Mouse (Mus musculus) kidney, adult 2 months (tissue): ENCODE results near the gene Kif3c.

Experiments used
- CTCF ChIP-seq: fragments of 200-500 bp; conservative IDR thresholded peaks from 2 replicates; pipeline ENCODE4 v1.5.1; 2011; ENCODE audit warnings: low read depth, mild to moderate bottlenecking, control low read depth, low read length, moderate library complexity, mixed read lengths; ENCODE audit not compliant: insufficient read depth, insufficient read length
- POLR2A ChIP-seq: fragments of 200-500 bp; IDR thresholded peaks from one replicate; pipeline ENCODE4 v1.6.1; 2011; ENCODE audit warnings: low read depth, low read length, control low read depth

GRCm38 (mm10) chr12:3323241-3323640 lies 41.7 kb upstream of the Kif3c start:
- no peak for TF ChIP-seq CTCF
- TF ChIP-seq POLR2A, result no peak
